Mouse (Mus musculus) 416B (cell line): ENCODE measurements around the gene Kmt2d.

Experiments
- DNase-seq: peaks from one replicate; pipeline ENCODE4 v3.0.0; 2011; ENCODE audit warnings: low read depth

Gene Kmt2d

GRCm38 (mm10) chr15:98859319-98860043 lies 11.5 kb downstream of the Kmt2d start:
- DNase-seq = no peak

- no peak for DNase-seq
These were observed 16.8 kb downstream of the Kmt2d start for GRCm38 (mm10) chr15:98854214-98854613.

- no peak for DNase-seq
These were observed 17.7 kb downstream of the Kmt2d start for GRCm38 (mm10) chr15:98853161-98853937.

- DNase-seq = no peak
These were observed 18.3 kb downstream of the Kmt2d start for GRCm38 (mm10) chr15:98852733-98853132.

GRCm38 (mm10) chr15:98852071-98852470 lies 18.9 kb downstream of the Kmt2d start:
- no peak for DNase-seq

GRCm38 (mm10) chr15:98851229-98851818 lies 19.7 kb downstream of the Kmt2d start:
- no peak for DNase-seq

- DNase-seq = no peak
These were observed 20.3 kb downstream of the Kmt2d start for GRCm38 (mm10) chr15:98850668-98851067.

- no peak for DNase-seq
These were observed 20.9 kb downstream of the Kmt2d start for GRCm38 (mm10) chr15:98849956-98850600.

GRCm38 (mm10) chr15:98849165-98849564 lies 21.8 kb downstream of the Kmt2d start:
- no peak for DNase-seq

GRCm38 (mm10) chr15:98846140-98846539 lies 24.9 kb downstream of the Kmt2d start:
- no peak for DNase-seq

GRCm38 (mm10) chr15:98845149-98845548 lies 25.9 kb downstream of the Kmt2d start:
- no peak for DNase-seq

GRCm38 (mm10) chr15:98843595-98844223 lies 27.3 kb downstream of the Kmt2d start:
- no peak for DNase-seq

- no peak for DNase-seq
These were observed 31.1 kb downstream of the Kmt2d start for GRCm38 (mm10) chr15:98839671-98840585.

GRCm38 (mm10) chr15:98839161-98839560 lies 31.8 kb downstream of the Kmt2d start:
- DNase-seq = no peak

- DNase-seq = no peak
These were observed 33.3 kb downstream of the Kmt2d start for GRCm38 (mm10) chr15:98837743-98838103.

GRCm38 (mm10) chr15:98837006-98837742 lies 33.8 kb downstream of the Kmt2d start:
- DNase-seq = no peak

- DNase-seq = no peak
These were observed 35.7 kb downstream of the Kmt2d start for GRCm38 (mm10) chr15:98835291-98835690.

- DNase-seq = no peak
These were observed 36.9 kb downstream of the Kmt2d start for GRCm38 (mm10) chr15:98834059-98834458.

- DNase-seq = no peak
These were observed 37.7 kb downstream of the Kmt2d start for GRCm38 (mm10) chr15:98833281-98833680.
